Mouse (Mus musculus): ENCODE measurements around the gene Gm20388.

- no peak for TF ChIP-seq CTCF (IDR thresholded peaks at IDR 0.05; ENCODE audit: control insufficient read depth, insufficient read depth, low read length)
- TF ChIP-seq POLR2A (IDR thresholded peaks at IDR 0.05; ENCODE audit: borderline replicate concordance, control insufficient read depth, low read depth, low read length), result no peak
Observed at GRCm38 (mm10) chr8:123420525-123421281, 3510.1 kb downstream of the Gm20388 start.

Measured in bone marrow, adult 2 months (tissue).